Mouse (Mus musculus): Measurements from ENCODE around the gene Igfbp3. TPM values are rescaled to one million over a fixed set of nuclear protein-coding genes. Genes with fewer than 3 reads are reported as not detected.
A peak's percentile ranks its signal among the peaks of the same experiment; 100 is the strongest.

Gene Igfbp3
- total RNA-seq, 2 experiments from 2014 or later = 51.9 to 77.2 TPM

DNA sequence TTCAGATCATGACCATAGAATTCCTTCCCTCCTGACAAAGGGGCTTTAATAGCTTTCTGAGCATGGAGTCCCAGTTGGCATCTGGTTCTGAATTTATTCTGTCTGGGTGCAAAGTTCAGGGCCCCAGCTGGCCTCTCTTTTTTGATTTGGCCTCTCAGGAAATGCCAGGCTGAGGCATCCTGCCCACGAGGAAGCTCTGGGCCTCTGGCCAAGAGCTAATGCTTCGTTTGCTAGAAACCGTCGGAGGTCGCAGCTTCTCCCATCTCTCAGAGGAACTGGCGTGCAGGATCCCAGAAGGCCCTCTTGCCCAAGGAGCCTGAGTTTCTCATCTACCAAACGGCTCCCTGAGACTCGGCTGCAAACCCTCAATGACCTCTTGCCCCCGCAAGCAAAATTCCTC, 2.5 kb downstream of the Igfbp3 start:
- peak; percentile 37 for DNase-seq

DNA sequence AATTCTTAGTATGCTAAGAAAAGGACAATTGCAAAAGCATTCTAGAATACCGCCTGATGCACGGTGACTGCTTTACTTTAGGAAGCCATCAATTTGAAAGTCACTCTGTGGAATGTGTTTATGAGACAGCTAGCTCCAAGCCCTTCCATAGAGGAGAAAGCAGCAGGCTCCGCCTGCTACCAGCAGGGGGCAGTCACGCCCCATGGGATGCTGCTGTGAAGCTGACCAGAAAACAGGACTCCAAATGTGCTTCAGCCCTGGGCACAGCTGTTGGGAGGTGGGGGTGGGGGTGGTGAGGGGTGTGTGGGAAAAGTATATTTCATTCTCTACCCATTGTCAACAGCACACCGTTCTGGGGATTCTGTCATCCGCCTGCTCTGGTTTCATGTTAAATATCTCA, 3.4 kb downstream of the Igfbp3 start:
- peak; percentile 90 for DNase-seq

DNA sequence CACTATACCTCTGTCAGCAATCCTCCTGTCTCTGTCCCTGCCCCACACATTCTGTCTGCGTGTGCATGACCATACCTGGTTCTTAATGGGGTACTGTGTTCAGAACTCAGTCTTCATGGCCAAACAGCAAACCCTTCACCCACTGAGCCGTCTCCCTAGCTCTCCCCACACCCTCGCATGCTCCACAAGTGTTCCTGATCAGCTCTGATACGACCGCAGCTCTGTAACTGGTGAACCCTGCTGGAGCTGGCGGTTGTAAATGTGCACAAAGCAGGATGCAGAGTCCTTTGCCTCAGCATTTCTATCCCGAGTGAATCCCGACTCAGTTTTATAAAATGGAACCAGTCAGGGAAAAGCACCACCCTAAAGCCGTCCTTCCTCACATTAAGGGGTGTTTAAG, 9.9 kb downstream of the Igfbp3 start:
- no peak for DNase-seq

DNA sequence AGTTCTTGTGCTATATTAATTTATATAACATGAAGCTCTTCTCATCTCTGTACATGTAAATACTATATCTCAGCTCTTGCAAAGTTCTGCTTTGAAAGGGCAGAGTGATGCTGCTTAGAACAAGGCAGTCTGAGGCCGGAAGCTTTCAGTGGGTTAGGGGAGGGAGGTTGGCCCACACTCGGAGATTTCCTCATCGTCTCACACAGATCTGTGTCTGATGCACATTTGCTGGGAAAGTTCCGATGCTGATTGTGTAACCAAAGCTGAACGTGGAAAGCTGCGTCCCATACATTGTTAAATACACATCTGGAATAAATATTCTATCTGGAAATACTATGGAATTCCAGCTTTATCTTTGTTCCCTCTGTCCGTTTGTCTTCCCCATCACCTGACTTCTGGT, 11.5 kb downstream of the Igfbp3 start:
- no peak for DNase-seq

DNA sequence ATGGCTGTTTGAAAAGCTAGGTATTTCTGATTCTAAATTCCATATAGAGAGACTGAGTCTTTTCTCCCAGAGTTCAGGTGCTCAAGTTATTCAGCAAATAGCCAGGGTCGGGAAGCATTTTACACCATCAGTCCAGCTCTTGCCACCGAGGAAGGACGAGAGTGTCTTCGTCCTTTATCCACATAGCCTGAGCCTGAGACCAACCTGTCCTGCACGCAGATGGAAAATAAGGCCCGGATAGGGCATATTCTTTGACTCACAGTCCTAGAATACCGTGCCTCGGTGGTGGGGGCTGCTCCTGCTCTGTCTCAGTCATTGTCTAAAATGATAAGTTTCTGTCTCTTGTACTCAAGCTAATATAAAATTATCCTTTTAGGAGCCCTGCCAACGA, 13.3 kb downstream of the Igfbp3 start:
- no peak for DNase-seq

DNA sequence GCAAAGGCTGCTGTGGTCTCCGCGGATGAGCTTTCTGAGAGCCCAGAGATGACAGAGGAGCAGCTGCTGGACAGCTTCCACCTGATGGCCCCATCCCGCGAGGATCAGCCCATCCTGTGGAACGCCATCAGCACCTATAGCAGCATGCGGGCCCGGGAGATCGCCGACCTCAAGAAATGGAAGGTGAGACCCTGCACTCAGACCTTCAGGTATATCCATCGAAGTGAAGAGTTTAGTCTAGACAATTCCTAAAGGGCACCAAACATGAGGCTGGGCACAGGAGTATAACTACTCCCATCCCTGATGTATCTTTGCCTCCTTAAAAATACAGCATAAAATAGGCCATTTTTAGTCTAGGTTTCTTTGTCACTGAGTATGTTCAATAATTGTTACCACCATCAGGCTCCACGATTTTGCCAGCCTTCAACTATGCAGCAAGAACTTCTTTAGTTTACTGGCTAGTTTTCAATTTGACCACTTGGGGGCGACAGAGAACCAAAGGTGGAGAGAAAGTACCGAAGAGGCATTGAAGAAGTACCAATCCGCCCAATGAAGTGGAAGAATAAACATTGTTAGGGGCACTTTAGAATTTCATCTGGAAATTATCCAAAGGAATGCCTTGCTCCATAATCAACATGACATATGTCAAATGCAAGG, 13.9 kb downstream of the Igfbp3 start:
- DNase-seq = peak; percentile 72

DNA sequence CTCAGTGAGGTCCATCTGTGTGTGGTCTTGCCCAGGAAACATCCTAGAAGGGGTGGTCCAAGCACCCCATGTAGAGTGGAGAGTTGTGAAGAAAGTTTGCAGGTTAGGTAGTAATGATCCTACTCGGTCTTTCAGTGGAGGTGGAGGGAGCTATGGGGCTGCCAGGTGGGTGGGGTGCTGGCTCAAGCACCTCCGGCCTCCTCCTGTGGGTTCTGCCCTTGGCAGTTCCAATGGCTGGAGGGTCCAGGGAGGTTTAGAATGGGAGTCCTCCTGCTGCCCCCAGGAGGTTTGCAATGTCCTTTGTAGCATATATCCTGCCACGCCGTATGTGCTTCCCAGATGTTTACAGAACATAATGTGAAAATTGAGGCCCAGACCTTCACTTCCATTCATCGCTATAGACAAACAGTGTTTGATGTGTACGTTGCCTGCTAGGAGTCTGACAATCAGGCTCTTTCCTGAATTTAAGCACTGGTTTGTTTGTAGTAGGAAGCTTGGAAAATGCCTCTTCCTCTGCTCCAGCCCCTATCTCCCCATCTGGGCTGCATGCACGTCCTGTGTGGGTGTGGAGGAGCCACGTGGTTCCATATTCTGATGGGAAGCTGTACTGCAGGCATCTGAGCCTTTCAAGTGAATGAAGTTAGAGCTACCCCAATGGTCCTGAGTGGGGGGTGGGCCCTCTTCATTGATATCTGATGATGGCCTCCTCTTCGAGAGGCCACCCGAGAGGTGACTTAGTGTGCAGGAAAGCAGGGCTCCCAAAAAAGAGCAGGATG, 15.1 kb downstream of the Igfbp3 start:
- DNase-seq = no peak

DNA sequence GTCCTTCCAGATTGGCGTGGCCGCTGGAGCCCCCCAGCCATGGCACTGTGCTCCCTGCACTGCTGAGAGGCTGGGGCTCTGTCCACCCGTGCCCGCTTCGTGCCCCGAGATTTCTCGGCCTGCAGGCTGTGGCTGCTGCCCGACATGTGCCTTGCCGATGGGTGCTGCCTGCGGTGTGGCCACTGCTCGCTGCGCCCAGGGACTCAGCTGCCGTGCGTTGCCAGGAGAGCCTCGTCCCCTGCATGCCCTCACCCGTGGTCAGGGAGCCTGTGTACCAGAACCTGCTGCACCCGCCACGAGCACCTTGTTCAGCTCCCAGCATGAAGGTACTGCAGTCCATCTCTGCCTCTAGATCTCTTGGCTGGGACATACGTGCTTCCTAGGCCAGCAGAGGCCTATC, 15.7 kb downstream of the Igfbp3 start:
- no peak for DNase-seq

DNA sequence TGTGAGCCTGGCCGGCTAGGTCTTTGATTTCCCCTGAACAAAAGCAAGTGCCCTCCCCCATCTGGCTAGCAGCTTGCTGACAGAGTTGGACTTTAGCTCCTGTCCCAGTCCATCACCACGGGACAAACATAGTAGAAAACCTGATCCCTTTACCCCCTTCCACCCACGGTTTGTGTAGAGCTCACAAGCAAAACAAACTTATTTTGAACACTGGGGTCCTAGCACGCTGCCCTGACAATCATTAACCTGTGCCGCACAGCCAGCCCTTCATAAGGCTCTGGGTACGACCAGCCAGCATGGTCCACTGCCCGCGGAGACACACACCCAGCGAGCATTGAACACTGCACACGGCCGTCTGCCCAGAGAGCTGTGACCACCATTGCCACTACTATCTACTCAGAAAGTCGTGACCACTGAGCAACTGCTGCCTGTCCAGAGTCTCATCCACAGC, 16.2 kb downstream of the Igfbp3 start, which contains the start of gene Igfbp1:
Gene Igfbp1 (plus strand): TSS at position 292 of the 451 bp plus-strand sequence.
- DNase-seq = no peak

DNA sequence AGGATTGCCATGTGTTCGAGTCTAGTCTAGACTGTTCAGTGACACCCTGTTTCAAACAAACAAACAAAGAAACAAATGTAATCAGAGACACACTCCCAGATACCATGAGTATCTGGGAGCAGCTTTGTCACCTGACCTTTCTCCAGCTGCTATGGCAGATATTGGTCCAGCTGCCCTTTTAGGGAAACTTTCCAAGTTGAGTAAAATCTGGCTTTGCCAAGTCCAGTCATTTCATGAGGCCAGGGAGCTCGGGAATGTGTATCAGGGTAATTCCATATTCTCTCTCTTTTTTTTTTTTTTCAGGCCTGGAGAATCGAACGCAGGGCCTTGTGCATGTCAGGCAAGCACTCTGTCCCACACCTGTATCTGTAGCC, 18.4 kb downstream of the Igfbp3 start:
- DNase-seq = no peak

DNA sequence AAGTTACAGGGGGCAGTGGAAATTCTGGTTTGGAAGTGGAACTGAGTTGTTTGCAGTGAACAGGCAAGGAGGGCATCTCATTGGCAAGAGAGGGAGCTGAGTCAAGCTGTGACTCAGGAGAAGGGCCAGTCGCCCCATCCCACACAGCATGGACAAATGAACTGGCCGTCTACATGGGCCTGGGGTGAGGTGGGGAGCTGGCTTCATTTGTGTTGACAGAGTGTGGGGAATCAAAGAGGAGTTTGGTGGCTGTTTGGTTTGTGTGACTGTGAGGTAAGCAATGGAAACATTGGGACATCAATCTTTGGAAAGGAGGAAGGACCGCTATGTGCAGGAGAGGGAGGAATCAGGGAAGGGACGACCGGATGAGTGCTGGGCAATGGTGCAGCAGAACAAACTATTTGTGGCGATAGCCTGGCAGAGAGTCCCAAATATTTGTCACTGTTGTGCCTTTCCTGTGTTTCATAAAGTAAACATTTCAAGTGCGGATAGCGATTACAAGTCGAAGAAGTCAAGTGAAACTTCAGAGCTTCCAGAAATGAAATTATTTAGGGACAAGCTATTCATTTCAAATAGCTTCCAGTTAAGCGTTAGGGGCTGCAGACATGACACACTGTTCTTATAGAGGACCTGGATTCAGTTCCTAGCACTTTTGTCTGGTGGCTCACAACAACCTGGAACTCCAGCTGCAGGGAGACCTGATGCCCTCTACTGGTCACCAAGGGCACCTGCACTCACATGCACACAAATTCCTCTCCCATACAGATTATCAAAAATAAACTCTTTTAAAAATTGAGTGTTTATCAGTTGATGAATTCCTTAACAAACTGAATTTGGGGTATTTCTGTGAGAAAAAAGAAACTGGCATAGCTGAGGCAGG, 19.1 kb downstream of the Igfbp3 start:
- DNase-seq = no peak

DNA sequence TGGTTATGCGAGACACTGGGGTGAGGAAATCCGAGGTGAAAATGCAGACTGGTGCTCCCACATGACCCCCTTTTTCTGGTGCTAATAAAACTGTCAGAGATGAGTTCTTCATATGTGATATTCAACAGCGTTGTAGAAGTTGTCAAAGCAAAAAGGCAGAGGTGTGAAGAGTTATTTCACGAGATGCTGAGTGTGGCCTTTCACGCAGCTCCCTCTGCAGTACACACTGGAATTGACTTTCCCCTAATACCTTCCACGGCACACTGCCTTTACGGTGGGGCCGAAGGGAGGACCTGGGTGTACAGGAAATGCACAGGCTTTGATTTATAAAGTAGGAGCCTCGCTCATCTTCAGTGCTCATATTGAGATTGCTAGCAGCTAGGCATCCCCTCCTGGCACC, 20.6 kb downstream of the Igfbp3 start:
- DNase-seq = no peak

DNA sequence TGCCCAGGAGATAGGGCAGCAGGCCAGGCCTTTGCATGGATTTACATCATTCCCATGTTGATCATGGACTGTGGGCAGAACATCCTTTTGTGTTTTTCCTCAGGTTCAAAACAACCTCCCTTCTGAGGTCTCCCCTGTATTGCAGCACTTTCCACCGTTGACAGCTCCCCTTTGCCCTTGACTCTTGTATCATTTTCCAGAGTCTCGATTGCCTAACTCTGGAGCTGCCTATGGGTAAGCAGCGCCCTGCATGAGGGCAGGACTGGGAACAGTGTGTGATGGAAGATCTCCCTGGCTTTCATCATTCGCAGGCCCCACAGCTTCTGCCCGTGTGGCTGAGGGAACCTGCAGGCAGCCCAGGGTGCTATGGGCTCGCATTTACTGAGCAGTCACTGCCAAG, 21.0 kb downstream of the Igfbp3 start:
- DNase-seq = no peak

DNA sequence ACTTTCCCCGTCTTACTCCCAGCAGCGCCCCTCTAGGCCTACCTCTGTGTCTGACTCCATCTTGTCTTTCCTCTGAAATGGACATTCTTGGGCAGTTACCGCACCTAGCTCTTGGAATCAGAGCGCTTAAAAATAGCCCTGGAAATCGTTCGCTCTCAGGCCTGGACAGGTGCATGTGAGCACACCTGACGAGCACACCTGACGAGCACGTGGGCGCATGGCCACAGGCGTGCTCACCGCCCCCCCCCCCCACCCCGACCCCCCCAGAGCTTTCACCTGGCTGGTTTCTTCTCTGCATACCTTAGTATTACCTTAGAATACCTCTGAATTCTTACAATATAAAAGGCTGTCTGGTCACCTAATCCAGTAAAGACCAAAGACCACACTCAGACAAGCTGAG, 25.3 kb downstream of the Igfbp3 start, which contains the start of gene Gm11985:
Gene Gm11985 (minus strand): TSS at position 101 of the 400 bp plus-strand sequence.
- no peak for DNase-seq

DNA sequence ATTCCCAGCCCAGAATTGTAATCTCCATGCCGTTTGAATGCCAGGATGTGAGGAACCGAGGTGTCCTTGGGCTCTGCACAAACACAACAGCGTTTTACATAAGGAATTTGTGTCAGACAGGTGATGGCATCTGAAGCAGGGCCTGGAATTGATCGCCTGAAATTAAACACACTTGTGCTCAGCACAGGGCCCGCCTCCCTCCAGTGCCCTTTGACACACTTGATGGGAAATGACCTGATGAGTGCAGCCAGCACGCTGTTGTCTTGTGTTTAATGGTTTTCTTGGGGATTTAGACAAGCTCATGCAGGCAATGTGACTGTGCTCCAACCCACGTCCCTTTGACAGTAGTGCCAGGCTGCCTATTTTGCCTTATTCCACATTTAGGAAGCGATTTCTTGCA, 26.3 kb downstream of the Igfbp3 start:
- no peak for DNase-seq

DNA sequence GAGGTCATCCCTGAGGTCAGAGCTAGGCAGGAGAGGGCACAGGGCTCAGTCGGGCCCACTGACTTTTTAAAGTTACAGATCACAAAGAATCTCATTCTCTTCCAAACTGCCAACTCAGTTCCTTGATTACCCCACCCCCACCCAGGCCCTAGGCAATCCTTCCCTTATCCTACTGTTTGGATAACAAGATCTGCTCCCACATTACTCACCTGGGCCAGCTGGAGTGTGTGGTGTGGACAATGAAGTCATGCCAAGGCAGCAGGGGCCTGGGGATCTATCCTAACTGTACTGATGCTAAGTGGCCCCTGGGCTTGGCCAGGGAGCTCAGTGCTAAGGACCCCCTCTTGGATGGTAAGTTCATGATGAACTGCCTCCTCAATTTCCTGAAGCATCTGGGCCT, 29.3 kb downstream of the Igfbp3 start:
- DNase-seq = no peak

DNA sequence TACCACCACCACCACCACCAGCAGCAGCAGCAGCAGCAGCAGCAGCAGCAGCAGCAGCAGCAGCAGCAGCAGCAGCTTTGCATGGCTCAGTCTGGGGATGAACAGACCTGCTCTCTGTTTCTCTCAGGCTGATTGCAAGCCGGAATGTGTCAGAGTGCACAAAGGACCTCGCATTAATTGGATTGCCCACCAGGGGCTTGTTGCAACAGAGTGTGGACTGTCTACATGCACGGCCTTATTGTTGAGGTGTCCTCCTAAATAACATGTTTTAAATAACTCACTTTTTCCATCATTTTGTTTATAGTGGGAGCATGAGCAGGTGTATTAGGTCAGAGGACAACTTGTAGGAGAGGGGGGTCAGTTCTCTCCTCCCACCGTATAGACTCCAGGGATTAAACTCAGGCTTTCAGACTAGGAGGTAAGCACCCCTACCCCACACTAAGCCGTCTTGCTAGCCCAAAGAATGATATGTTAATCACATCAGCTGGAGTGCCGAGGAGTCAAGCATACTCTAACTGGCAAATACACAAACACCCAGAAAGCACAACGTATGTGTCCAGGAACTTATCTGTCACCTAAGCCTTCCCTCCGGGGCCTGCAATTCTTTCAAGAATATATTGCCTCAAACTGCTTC, 31.2 kb downstream of the Igfbp3 start:
- no peak for DNase-seq

DNA sequence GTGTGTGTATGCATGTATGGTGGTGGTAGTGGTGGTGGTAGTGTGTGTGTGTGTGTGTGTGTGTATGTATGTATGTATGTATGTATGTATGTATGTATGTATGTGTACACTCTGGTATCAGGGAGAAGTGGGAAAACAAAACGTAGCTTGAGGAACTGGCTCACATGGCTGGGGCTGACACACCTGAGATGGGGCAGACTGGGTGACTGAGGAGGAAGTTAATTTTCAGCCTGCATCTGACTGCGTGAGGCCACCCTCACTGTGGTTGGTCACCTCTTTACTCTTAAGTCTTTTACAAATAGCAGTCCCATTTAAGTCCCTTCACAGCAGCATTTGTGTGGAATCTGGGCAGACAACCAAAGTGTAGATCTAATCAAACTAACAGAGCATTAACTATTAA, 34.4 kb downstream of the Igfbp3 start:
- no peak for DNase-seq

DNA sequence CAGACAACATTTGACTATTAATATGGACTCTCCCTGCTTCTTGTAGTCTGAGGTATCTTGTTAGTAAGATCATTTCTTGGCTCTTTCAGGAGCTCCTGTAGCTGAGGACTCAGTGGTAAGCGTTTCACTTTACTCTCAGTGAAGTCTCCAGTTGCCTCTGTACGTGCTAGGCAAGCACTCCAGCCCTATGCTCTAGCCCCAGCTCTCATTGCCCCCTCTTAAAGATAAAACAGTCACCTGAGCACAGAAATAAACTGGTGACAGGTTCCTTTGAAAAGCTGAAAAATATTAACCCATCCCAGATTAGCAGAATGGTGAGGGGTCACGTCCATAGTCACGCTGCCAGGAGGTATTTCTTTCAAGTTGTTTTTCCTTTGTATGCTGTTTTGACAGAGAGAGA, 35.0 kb downstream of the Igfbp3 start:
- DNase-seq = no peak

DNA sequence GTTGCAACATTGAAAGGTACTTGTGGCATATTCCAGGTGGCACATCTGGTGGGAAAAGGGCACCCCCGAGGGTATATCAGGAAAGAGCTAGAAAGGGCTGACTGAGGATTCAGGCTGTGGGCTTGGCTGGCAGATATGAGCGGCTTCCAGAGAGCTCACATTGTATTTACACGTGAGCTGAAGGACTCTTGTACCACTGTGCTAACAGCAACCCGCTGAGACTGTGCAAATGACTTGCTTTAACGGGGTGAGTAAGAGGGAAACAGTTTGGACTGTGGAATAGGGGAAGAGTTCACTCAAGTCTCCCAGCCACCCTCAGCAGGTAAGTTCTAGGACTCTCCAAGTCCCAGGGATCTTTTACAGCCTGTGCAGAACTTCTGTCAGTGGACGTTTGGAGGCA, 40.1 kb downstream of the Igfbp3 start:
- DNase-seq = no peak

DNA sequence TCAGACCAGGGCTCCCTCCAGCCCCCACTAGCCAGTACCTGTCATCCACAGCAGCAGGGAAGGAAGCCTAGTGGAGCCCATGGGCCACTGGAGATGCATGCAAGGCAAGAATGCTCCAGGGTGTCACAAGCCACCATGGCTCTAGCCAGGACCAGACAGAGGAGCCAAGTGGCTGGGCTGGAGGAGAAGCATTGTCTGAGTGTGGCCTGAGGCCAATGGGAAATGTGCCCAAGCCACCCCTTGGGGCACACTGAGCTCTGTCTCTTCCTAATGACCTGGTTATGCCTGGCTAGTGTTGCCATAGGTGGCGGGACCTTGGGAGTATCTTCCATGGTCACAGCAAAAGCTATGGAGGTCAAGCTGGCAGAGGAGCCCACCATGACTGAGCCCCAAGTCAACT, 44.1 kb downstream of the Igfbp3 start:
- DNase-seq = peak; percentile 43

DNA sequence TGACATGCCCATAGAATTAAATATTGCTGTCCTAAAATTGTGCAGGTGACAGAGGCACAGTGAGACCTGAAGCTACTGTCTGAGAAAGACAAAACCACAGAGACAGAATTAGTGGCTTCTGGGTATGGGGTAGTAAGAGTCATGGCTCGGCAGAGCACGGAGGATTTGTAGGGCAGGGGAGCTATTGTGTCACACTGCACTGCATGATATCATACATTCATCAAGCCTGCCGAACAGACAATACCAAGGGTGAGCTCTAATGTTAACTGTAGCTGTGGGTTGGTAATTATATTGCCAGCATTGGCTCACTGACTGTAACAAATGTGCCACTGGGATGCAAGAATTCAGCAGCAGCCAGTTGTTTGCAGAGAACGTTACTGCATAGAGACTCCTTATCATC, 49.3 kb downstream of the Igfbp3 start:
- DNase-seq = no peak

All from adrenal gland, postnatal 10 days (tissue).